Mouse (Mus musculus) small intestine, adult 2 months (tissue): ENCODE measurements around the gene Rho.

Source experiments
- CTCF ChIP-seq: fragments of 200-500 bp; IDR thresholded peaks from 2 replicates; pipeline ENCODE4 v1.5.1; 2012; ENCODE audit warnings: low read depth, mild to moderate bottlenecking, control low read depth, inconsistent platforms, low read length, moderate library complexity, mixed read lengths; ENCODE audit not compliant: insufficient replicate concordance, insufficient read length; ENCODE audit errors: extremely low read depth
- POLR2A ChIP-seq: fragments of 200-500 bp; IDR thresholded peaks from 2 replicates; pipeline ENCODE4 v1.6.1; 2012; ENCODE audit warnings: low read depth, mild to moderate bottlenecking, control low read depth, inconsistent platforms, low read length, moderate library complexity

DNA sequence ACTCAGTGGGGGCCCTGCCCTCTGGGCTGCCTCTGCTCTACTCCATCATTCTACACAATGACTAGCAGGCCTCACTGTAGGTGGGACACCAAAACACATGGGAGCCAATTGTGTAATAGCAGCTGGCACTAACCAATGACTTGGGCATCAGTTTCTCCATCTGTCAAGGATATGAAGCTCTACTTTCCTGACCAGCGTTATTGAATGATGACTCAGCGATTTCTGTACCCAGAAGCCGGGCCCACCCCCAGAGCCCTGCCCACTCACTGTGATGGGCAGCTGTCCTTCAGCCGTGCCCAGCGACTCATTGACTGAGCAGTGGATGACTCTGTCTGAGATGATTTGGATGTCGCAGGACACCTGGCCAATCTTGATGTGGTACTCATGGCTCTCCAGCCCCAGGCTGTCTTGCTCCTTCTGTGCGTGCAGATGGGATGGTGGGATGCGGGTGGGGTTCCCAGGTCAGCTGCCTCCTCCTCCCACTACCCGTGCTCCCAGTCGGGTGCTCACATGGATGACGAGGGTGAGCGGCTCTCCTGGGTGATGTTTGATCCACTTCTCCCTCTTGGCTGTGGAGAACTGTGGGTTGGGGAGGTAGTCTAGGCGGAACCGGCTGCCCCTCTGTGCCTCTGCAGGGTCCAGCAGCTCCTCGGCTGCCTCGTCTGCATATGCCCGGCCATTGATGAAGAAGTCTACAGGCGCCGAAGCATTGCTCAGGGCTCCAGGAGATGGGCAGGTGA lies 34.8 kb downstream of the Rho start:
- no peak; the same call in 1 of the 2 replicates for TF ChIP-seq POLR2A
- TF ChIP-seq CTCF, result no peak
